Mouse (Mus musculus): Measurements from ENCODE around the gene Macrod1.
"Not testable (repeated sequence)": the region's sequence is repeated elsewhere in the genome, so short reads cannot be mapped to it uniquely, and the experiment has no call there.

The Macrod1 gene

DNA sequence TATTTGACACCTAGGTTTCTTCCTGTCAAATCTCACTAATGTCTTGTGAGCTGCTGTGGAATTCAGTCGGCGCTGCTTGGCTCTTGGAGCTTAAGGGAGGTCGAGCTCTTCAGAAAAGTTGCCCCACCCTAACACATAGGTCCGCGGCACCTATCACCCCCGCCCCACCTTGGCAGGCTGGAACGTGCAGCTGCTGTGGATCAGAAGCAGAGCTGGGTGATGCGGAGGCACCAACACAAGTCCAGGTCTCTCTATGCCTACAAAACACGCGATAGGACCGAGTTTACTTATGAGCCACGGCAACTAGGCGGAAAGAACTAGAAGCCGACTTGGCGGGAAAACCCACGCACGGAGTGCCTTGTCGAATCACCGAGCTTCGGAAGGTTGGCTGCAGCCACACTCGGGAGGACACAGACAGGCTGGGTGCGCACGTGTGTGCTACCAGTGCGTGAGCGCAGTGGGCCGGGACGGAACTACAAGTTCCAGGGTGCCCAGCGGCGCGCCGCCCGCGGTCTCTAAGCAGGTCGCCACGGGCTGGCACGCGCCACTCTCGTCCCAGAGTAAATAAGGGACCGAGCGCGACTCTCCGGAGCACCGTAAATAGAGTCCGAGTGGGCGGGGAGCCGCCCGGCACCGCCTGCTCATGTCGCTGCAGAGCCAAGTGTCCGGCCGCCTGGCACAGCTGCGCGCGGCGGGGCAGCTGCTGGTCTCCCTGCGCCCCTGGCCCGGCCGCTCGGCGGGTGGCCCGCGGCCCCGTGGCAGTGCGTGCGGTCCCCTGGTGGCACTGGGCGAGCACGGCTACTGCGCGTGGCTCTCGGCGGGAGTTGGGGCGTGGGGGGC, at the start of gene Macrod1:
Macrod1 (plus strand) TSS at position 563 of the 840 bp plus-strand sequence.
- DNase-seq (ENCODE audit: low spot score in 2 of 2), result peak; percentile 60 to 77

DNA sequence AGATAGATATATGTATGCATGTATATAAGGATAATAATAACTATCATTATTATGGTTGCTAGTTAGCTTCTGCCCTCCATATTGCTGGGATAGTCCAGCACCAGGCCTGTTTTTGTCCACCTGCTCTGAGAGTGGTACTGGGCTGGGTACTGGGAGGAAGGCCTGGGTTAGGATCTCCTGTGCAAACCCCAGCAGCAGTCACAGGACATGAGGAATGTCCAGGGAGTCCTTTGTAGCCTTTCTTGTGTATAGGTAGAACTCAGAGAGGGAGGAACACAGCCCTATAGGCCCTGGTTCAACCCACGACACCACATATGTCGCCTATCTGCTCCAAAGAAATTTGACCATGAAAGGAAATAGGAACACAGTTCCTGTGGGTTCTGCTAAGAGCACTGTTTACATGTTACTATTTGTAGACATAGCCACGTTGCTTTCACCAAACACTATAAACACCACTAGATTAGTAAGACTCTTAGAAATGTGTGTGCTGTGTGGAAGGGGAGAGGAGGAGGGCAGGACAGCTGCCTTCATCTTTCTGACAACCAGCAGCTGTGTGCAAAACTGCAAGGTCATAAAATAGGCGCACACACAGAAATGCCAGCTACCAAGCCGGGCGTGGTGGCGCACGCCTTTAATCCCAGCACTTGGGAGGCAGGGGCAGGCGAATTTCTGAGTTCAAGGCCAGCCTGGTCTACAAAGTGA, 49.6 kb upstream of the Macrod1 start:
- no peak for DNase-seq (ENCODE audit: low spot score in 2 of 2)

DNA sequence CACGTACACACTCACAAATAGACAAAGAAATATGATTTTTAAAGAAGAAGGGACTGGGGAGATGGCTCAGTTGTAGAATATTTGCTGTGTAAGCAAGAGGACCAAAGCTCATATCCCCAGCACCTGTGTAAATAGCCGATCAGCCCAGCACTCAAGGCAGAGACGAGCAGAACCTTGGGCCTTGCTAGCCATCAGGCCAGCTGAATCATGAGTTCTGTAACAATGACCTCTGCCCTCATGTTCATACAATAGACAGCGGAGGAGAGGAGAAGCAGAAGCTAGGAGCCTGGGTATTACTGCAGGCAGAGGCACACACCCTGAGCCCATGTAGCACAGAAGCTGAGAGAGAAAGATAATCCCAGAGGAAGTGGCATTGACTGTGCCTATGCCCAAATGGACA, 44.2 kb upstream of the Macrod1 start:
- no peak for DNase-seq (ENCODE audit: low spot score in 2 of 2)

DNA sequence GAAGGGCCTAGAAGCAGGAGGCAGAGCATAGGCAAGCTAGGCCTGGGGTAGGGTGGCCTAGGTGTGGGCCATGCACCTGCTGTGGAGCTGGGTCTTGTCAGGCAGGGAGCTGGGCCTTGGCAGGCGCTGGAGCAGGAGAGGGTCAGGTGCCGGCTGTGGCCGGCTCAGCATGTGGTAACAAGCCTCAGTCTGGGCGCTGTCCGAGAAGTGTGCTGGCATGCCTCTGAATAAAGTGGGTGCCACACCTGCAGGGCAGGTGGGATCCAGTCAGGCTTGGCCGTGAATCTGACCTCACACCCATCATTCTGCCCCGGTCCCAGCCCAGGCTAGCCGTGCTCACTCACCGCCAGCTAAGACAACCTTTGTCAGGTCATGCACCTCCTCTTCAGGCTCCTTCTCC, 42.6 kb upstream of the Macrod1 start:
- DNase-seq (ENCODE audit: low spot score in 2 of 2), result no peak

DNA sequence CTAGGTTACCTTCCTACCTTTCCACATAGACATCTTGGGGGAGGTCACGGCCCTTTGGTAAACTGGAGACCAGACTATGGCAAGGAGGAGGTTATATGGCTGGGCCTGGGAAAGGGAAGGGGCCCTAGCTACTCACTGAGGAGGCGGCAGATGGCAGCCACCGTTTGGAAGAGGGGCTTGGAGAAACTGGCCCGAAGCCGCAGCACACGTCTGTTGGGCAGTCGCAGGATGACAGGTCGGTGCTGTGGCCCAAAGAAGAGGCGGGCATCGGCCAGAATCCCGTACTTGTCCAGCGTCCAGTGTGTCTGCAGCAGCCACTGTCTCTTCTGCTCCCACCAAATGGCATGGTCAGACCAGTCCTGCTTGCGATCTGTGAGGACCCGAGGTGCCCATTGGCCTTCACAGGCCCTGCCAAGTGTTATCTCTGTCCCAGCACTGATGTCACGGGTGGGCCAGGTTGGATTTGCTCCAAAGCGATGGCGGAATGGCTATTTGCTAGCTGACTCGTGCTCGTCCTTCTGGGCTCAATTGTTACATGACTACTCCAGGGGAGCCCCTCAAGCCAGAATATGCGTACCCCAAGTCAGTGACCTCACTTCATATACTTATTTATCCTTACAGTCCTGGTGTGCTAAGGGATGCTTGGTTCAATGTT, 42.0 kb upstream of the Macrod1 start:
- DNase-seq (ENCODE audit: low spot score in 2 of 2), result no peak

DNA sequence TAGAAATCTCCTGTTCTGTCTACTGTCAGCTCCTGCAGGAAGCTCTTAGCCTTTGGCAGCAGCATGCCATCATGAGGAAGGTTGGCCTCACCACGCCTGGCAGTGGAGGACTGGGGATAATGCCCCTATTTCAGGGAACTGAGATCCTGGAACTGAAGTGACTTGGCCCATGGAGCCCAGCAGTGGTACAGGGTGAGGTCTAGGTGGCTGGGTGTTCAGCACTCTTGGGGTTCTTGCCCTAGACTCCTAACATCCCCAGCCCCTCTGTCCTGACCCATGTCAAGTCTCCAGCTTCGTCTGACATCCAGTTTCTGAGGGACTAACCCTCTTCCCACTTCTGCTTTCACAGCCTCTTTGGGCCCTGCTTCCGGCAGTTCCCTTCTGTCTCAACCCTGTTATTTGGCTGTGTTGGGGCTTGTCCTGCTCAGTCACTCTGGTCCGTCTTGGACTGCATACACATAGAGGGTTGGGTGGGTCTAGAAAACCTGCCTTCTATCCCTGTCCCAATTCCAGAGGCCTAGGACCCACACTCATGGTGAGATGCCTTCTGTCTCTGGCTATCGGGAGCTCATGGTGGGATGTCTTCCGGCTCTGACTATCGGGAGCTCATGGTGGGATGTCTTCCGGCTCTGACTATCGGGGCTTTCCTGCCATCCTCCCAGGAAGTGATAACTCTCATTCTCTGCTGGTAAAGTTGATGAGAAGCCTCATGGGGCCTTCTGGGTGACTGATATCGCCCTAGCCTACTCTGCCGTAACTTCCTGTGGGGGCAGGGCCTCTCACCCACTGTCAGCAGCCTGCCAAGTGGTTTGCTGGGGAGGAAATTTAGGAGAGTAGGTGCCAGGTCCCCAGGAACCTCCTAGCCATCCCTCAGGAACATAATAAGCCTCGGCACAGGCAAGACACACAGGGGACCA, 38.8 kb upstream of the Macrod1 start:
- DNase-seq (ENCODE audit: low spot score in 2 of 2), result peak; percentile 45 to 54

DNA sequence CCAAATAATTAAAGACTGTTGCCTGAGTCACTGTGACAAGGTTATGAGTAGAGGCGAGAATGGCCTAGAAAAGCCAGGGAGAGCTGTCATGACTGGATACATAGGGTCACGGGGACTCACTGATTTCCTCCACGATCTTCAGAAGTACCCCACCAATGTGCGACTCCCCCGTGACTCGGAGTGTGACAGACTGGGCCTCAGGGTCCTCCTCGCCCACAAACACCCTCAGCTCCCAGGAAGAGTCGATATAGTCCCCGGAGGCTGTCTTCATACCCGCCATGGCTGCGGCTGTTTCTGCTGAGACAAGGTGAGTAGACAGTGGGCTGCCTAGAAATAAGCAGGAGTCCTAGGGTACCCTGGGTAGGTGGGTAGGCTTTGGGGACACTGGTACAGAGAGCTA, 38.1 kb upstream of the Macrod1 start:
- DNase-seq (ENCODE audit: low spot score in 2 of 2), result peak in 1 of 2 experiments; percentile 9

DNA sequence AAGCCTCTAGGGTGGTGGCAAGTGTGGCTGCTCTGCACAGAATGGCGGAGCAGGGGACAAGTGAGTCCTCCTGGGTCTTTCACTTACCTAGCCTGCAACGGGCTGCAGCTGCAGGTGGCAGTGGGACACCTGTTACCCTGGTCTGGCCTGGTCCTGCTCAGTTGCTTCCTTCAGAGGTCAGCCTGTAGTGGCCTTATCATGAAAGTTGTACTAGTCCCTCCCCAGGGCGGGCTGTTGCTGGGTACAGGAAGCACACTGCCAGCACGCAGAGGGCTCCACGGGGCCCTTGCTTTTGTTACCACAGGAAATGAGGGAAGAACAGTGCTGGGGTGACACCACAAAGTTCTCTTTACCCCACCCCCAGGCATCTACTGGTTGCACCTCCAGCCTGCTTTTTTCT, 37.4 kb upstream of the Macrod1 start, which contains the start of gene Fermt3:
Fermt3 (minus strand) TSS at position 279 of the 400 bp plus-strand sequence.
- DNase-seq (ENCODE audit: low spot score in 2 of 2), result peak; percentile 82 to 86

DNA sequence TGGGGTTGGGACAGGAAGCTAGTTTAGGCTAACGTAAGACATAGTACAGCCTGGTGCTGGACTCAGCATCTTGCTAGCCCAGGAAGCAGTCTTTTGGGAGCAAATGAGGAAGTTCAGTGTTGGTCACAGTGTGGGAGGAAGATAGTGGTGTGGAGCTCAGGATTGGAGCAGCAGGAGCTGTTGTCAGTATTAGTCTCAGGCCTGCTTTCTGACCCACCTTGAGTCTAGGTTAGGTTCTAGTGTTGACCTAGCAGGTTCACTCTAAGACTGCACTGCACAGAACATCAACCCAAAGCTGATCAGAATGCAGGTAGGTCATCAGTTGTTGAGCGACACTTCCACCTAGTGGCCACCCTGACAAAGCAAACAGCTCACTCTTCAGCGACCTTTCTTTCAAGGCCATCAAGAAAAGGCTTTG, 36.4 kb upstream of the Macrod1 start:
- DNase-seq (ENCODE audit: low spot score in 2 of 2), result peak; percentile 62 to 76

DNA sequence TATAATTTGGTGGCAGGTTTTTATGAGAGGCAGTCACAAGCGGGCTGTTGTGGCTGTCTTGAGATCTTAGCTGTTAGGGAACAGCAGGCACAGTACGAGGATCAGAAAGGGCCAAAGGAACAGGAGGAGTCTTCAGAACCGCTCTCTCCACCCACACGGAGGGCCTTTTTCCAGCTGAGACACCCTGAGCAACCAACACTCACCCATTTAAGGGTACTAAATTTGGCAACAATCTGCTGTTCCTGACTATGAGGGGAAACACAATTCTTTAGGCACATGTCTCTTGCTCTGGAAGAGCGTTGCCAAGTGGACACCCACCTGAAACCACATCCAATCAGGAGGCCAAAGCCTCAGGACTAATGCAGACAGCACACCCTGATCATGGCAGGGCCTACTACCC, 27.1 kb upstream of the Macrod1 start:
- DNase-seq (ENCODE audit: low spot score in 2 of 2), result no peak

DNA sequence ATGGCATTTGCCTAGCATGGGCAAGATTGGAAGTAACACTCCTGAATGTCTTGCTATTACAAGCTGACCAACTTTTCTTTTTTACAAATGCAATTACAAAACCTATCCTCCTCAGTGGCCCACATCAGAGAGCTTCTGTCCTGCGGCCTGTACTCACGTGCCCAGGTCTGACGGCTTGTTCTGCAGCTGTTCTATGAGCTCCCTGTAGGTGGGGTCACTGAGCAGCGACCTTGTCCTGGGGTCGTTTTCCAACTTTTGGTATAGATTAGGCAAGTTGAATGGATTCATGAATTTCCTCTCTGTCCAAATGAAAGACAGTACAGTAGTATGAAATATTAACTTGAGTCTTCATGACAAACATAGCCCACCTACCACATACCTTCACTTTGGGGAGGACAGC, 22.6 kb upstream of the Macrod1 start:
- no peak for DNase-seq (ENCODE audit: low spot score in 2 of 2)

DNA sequence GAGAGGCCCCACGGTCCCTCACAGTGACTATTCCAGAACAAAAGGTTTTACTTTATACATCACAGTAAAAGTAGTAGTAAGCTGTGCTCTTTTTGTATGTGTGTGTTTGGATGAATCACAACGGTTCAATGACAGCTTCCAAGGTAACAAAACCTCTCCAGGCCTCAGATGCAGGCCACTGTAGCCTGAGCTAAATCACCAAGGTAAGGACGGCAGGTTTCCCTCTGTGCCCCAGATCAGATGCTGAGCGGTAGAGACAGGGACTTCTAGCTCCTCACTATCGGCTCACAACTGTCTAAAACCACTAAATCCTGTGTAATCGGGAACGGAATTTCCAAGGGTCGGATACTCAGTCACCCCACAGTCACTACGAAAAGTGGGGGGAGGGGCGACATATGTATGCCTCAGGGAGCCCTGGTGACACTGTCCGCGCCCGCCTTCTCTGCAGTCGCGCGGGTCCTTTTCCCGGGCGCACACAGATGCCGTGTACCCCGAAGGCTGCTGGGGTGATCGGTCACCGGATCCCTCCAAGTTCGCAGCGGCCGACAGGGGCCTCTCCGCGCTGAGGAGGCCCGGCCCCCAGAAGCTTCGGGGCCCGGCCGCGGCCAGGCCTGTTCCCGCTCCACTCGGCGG, 17.4 kb upstream of the Macrod1 start:
- peak; percentile 65 to 73 for DNase-seq (ENCODE audit: low spot score in 2 of 2)

DNA sequence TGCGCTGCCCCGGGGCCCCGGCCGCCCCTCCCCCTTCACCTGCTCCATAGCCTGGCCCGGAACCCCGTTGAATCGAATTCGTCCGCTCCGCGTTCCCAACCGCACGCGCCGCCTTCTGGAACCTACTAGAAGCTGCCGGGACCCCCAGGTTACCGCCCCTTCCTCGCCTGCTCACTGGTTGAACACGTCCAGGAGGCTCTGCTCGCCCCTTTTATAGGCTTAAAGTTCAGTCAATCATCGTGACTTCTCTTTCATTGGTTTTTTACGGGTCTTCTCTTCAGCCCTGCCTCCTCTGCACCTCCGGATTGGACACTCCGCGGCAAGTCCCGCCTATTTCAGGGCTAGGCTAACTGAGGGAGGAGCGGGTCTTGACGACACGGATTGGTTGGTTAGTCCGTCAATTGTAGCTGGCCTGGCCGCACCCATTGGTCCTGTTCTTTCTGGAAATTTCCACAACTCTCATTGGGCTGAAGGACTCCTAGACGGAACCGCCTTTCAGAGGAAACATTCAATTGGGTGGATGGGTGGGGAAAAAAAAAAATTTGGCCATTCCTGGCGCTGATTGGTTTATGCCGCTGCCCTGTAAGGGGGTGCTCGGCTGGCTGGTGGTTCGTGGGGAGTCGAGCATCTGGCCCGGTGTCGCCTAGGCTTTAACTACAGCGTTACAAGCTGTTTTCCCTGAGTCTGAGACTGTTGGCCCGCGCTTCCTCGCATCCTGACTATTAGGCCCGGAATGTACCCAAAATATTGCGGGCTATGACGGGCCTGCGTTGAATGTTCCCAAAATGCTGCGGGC, 16.6 kb upstream of the Macrod1 start, which contains the start of gene Stip1:
Stip1 (minus strand) TSS at position 127 of the 796 bp plus-strand sequence.
- DNase-seq (ENCODE audit: low spot score in 2 of 2), result peak; percentile 97 to 100

DNA sequence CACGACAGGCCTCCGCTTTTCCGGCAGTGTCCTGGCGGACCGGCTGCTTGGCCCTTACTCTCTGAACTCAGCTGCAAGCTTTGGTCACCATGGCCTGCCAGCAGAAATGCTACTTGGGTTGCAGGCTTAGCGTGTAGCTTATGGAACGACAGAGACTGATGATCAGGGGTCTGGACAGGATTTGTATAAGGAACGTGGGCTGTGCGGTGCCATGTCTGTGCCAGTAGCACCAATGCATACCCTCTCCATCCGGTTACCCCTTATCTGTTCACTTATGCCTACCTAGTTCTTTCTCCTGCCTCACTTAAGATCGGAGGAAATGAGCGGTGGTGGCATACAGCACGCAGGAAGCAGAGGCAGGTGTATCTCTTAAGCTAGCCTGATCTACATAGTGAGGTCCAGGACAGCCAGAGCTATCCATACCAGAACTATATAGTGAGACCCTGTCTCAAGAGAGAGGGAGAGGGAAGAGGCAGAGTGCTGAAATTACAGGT, 15.9 kb upstream of the Macrod1 start:
- DNase-seq (ENCODE audit: low spot score in 2 of 2), result no peak

DNA sequence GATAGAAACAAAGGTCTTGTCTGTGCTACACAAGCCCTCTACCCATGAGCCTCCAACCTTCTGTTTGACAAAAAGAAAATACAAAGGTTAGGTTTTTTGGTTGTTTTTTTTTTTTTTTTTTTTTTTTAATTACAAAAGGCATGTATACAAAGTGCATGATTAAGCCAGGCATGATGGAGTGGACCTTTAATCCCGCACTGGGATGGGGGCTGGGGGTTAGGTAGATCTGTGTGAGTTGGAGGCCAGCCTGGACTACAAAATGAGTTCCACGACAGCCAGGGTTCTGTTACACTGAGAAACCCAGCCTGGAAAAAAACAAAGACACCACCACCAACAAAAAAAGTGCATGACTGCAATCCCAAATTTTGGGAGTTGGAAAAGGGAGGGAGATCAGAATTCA, 15.4 kb upstream of the Macrod1 start:
- no peak for DNase-seq (ENCODE audit: low spot score in 2 of 2)

DNA sequence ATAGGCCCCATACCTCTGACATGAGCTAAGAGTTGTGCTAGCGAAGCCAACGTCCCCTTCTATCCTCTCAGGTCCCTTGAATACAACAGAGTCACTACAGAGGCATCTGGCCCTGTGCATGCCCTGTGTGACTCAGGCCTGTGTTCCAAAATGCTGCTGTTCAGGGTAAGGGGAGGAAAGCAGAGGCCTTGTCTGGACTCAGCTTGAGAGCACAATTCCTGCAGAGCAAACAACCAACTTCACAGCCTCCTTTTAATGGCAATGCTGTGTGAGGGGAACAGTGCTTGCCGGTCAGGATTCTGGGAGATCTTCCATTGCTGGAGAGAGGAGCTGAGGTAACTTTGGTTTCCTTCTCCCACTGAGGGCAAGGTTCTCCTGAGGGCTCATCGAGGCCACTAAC, 12.3 kb upstream of the Macrod1 start:
- no peak for DNase-seq (ENCODE audit: low spot score in 2 of 2)

DNA sequence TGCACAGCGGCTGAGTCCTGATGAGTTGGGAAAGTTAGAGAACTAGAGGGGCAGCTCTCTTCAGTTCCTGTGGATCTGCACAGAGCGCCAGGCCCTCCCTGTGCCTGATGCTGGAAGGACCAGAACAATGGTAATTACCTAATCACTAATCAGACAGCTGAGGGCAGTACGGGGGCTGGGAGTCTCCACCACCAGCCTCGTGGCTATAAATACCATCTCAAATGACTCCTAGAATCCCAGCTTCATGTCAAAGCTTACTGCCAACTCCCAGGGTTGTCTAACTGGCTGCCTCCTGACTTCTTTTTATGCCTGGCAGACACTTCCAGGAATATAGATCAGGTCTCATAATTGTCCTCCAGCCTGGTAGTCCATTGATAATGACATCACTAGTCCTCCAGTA, 11.9 kb upstream of the Macrod1 start:
- no peak for DNase-seq (ENCODE audit: low spot score in 2 of 2)

DNA sequence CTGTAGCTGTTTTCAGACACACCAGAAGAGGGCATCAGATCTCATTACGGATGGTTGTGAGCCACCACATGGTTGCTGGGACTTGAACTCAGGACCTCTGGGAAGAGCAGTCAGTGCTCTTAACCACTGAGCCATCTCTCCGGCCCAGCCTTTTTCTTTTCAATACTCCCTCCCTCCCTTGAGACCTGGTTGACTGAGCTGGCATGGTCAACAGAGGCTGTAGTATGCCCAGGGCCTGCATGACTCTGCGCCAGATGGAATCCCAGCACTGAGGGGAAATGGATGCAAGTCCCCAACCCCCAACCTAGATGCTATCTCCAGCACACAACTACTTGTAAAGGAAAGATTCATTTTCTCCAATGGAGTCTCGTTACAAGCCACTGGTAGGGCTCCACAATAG, 3.2 kb upstream of the Macrod1 start:
- DNase-seq (ENCODE audit: low spot score in 2 of 2), result not testable (repeated sequence)

DNA sequence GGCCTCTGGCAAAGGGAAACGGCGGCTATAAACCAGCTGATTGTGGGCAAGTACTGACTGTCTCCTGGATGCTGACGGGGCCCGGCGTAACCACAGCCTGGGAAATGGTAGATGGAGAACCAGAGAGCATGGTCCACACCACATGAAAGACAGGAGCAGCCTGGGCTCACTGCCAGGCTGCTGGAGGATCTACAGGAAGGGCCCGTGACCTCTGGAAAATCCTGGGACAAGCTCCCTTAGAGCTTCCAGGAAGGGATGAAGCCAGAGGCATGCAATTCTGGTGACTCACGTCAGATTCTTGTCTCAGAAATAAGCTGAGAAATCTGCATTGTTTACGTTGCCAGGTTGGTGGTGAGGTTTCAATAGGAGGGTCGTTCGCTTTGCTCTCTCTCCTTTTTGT, 1.8 kb upstream of the Macrod1 start:
- no peak for DNase-seq (ENCODE audit: low spot score in 2 of 2)

DNA sequence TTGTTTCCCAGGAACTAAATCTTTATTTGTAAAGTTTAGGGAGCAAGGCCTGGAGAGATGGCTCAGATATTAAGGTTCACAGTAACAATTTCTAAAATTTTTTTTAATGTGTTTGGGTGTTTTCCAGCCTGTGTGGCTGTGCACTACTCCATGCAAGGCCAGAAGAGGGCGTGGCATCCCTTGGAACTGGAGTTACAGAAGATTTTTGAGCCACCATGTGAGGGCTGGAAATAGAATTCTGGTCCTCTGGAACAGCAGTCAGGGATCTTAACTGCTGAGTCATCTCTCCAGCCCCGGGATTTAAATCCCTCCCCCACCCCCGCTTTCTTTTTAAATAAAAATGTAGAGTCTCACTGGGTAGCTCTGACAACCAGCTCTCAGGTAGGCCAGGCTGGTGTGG, 1.4 kb upstream of the Macrod1 start:
- no peak for DNase-seq (ENCODE audit: low spot score in 2 of 2)

Measured in thymus, postnatal 10 days (tissue).